Mouse (Mus musculus): ENCODE data around the gene Hmces.

GRCm38 (mm10) chr6:87913661-87914325 is at the start of gene Hmces:
- TF ChIP-seq POLR2A (IDR thresholded peaks at IDR 0.05; ENCODE audit: insufficient read length, low read depth) = peak; percentile 80
- TF ChIP-seq MYOD1 (IDR thresholded peaks at IDR 0.05; ENCODE audit: control insufficient read depth in 1 of 3, insufficient read length in 2 of 3, low read depth in 2 of 3) = no peak
- peak; percentile 86 for TF ChIP-seq POLR2AphosphoS2 (IDR thresholded peaks at IDR 0.05; ENCODE audit: insufficient read length, low read depth)
- no peak for TF ChIP-seq REST (IDR thresholded peaks at IDR 0.05; ENCODE audit: insufficient read depth, insufficient read length)
